Mouse (Mus musculus) small intestine, adult 2 months (tissue): ENCODE measurements around the gene Adgb.

Experiments
- CTCF ChIP-seq: fragments of 200-500 bp; IDR thresholded peaks from 2 replicates; pipeline ENCODE4 v1.5.1; 2012; ENCODE audit warnings: low read depth, mild to moderate bottlenecking, control low read depth, inconsistent platforms, low read length, moderate library complexity, mixed read lengths; ENCODE audit not compliant: insufficient replicate concordance, insufficient read length; ENCODE audit errors: extremely low read depth
- POLR2A ChIP-seq: fragments of 200-500 bp; IDR thresholded peaks from 2 replicates; pipeline ENCODE4 v1.6.1; 2012; ENCODE audit warnings: low read depth, mild to moderate bottlenecking, control low read depth, inconsistent platforms, low read length, moderate library complexity

GRCm38 (mm10) chr10:10300915-10301439, 171.1 kb downstream of the Adgb start:
- TF ChIP-seq CTCF (no peak), POLR2A (no peak)
